Mouse (Mus musculus): ENCODE measurements at regions not wholly inside any gene's neighbourhood (a gene's known extent, or its start where the extent isn't known, plus 50 kb on each side); places are given as distances from the start of the nearest gene placed in this dataset.

DNA sequence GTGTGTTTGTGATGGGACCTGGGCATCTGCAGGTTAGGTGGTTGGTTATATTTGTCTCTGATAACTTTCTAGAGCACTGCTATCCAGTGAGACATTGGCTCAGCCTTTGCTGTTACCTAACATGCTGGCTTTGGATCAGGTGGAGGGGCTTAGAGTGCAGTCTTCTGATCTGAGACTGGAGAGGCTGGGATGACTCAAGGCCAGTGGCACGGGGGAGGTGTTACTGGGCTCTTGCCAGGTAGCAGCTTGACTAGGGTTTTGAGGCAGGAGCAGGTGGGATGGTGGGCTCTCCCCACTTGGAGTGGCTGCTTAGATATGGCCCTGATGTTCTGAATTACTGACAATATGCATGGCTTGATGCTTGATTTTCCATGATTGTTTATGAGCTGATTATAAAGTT is 236.0 kb downstream of the Zfp704 start:
- TF ChIP-seq CTCF (IDR thresholded peaks at IDR 0.05; ENCODE audit: borderline replicate concordance, extremely low read depth, insufficient read depth, insufficient read length) (no peak), POLR2A (IDR thresholded peaks at IDR 0.05; ENCODE audit: borderline replicate concordance, extremely low read depth, insufficient read depth, insufficient read length, poor library complexity, severe bottlenecking) (no peak)
